Mouse (Mus musculus) hindbrain, embryonic 12.5 days (tissue): ENCODE results near the gene Gm11564. TPM values are rescaled to one million over a fixed set of nuclear protein-coding genes. Genes with fewer than 3 reads are reported as not detected.
"Not testable (repeated sequence)": the region's sequence is repeated elsewhere in the genome, so short reads cannot be mapped to it uniquely, and the experiment has no call there.

ENCODE experiments used
- ATAC-seq: fragments of 200-750 bp; cut with Nextera tagmentation; 2 replicates; pipeline ENCODE4 v1.8.0; 2017; ENCODE audit warnings: moderate TSS enrichment; ENCODE audit not compliant: low FRiP score
- H3K27ac ChIP-seq: fragments of 300-500 bp; sonication (generic); 2 replicates; pipeline ENCODE4 v1.5.1; 2016; ENCODE audit warnings: mild to moderate bottlenecking
- H3K27me3 ChIP-seq: fragments of 300-500 bp; sonication (generic); 2 replicates; pipeline ENCODE4 v1.6.1; 2016; ENCODE audit warnings: mild to moderate bottlenecking
- H3K36me3 ChIP-seq: fragments of 300-500 bp; sonication (generic); 2 replicates; pipeline ENCODE4 v1.6.1; 2016; ENCODE audit warnings: mild to moderate bottlenecking
- H3K4me1 ChIP-seq: fragments of 300-500 bp; sonication (generic); 2 replicates; pipeline ENCODE4 v1.6.1; 2016
- H3K4me2 ChIP-seq: fragments of 300-500 bp; sonication (generic); replicated peaks from 2 replicates; pipeline ENCODE4 v1.6.1; 2016; ENCODE audit warnings: mild to moderate bottlenecking
- H3K4me3 ChIP-seq: fragments of 300-500 bp; sonication (generic); 2 replicates; pipeline ENCODE4 v1.5.1; 2016; ENCODE audit warnings: mild to moderate bottlenecking
- H3K9ac ChIP-seq: fragments of 300-500 bp; sonication (generic); 2 replicates; pipeline ENCODE4 v1.6.1; 2016; ENCODE audit warnings: mild to moderate bottlenecking, moderate library complexity
- H3K9me3 ChIP-seq: fragments of 300-500 bp; sonication (generic); replicated peaks from 2 replicates; pipeline ENCODE4 v1.6.1; 2016; ENCODE audit warnings: mild to moderate bottlenecking
- WGBS: fragments of 180-500 bp; shearing (Covaris S2); methylation state at CpG from one replicate; pipeline ENCODE4 v1.1.7; 2016; 5-methylcytosine and 5-hydroxymethylcytosine counted together
- polyA plus RNA-seq: library from polyadenylated mRNA; unstranded; fragments of >200 nt; fragmentation: Nextera tagmentation; extraction: Ambion mirVana; gene quantifications from 2 replicates; pipeline ENCODE4 v1.2.1, GENCODE M21; 2016

The Gm11564 gene
- not detected in 2 replicates for polyA plus RNA-seq

DNA sequence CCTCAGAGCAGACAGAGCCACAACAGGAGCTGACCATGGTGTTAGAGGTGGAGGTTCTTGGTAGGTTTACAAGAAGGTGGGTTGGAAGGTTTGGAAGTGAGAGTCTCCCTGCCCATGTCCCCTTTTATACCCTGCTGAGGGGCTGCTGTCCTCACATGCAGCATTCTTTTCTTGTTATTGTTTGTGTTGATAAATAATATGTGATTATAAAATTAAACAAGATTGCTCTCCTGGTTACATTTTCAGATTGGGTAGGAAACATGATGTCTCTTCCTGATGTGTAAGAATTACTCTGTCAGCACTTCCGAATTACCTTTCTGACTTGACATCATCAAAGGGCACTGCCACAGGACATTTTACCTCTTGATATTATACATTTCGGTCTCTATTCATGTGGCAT is at the start of gene Gm11564:
Gene Gm11564, minus strand, starts transcription at position 101 of the 400 bp plus-strand sequence.
- H3K4me3 ChIP-seq, H3K9ac ChIP-seq, H3K27ac ChIP-seq, H3K27me3 ChIP-seq, H3K9me3 ChIP-seq, H3K4me2 ChIP-seq, H3K4me1 ChIP-seq, H3K36me3 ChIP-seq, ATAC-seq: not testable (repeated sequence)
- 94% methylated on average over 2 of the region's 2 CpGs for WGBS

GRCm38 (mm10) chr11:99864176-99864575 is 48.7 kb upstream of the Gm11564 start, which contains the start of gene Gm11559:
TSS of gene Gm11559 (plus strand) at chr11:99864476.
- H3K27me3 ChIP-seq = not testable (repeated sequence)

DNA sequence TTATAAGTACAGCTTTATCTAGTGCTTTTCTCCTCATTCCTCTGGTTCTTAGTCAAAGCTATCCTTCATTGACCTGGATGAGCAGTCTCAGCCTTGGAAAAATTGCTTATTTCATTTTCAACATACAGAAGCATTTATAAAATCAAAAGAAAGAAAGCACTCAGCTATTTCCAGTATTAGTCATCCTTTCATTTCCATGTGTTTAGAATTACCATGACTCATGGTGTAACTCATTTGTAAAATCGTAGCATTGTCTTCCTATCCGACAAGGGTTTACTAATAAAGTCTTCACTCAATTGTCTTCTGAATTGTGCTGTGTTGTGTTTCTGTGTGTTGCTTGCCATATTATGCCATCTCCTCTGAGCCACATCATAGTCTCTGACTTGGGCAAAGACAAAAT is 43.3 kb upstream of the Gm11564 start:
- Histone ChIP-seq H3K27me3 (no peaks in the 10 kb centered on the region), H3K4me1 (no peaks in the 10 kb centered on the region), H3K9me3 (no peaks in the 10 kb centered on the region), H3K27ac (no peak overlapping the region), H3K36me3 (no peaks in the 10 kb centered on the region), H3K4me2 (no peak overlapping the region), H3K4me3 (no peak overlapping the region), H3K9ac (no peak overlapping the region)
- no peak for ATAC-seq
- WGBS = 83% methylated on average over 2 of the region's 2 CpGs

More at GRCm38 (mm10) chr11:99864176-99864575, 48.7 kb upstream of the Gm11564 start, which contains the start of gene Gm11559:
- ATAC-seq, H3K9me3 ChIP-seq, H3K27ac ChIP-seq, H3K36me3 ChIP-seq, H3K4me3 ChIP-seq, H3K4me1 ChIP-seq, H3K9ac ChIP-seq, H3K4me2 ChIP-seq: not testable (repeated sequence)
- 79% methylated on average over 1 of the region's 1 CpGs for WGBS

DNA sequence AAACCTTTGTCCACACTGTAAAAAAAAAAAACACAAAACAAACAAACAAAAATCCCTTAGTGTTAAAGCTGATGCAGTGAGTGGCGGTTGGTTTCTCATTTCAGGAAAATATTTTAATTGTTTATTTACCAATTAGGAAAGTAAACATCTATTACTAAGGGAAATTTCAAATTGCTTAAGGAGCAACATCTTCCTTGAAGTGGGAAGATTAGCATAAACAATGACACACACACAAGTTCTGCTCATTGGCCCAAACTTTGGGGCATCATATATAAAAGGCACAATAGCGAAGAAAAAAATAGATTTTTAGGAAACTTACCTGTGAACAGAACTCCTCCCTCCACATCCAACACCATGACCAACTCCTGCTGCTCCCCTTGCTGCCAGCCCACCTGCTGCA is 42.2 kb upstream of the Gm11564 start, which contains the start of gene Gm11568:
Gene Gm11568, plus strand, starts transcription at position 301 of the 400 bp plus-strand sequence.
- no peaks in the 10 kb centered on the region for H3K9me3 ChIP-seq
- no peaks in the 10 kb centered on the region for H3K4me1 ChIP-seq
- no peak within 1 kb of the TSS for H3K4me3 ChIP-seq
- no peak within 1 kb of the TSS for H3K4me2 ChIP-seq
- 86% methylated on average over 2 of the region's 2 CpGs for WGBS
- H3K27ac ChIP-seq = no peak within 1 kb of the TSS
- no peaks in the 10 kb centered on the region for H3K36me3 ChIP-seq
- H3K9ac ChIP-seq = no peak within 1 kb of the TSS
- ATAC-seq = no peak
- H3K27me3 ChIP-seq = no peaks in the 10 kb centered on the region

DNA sequence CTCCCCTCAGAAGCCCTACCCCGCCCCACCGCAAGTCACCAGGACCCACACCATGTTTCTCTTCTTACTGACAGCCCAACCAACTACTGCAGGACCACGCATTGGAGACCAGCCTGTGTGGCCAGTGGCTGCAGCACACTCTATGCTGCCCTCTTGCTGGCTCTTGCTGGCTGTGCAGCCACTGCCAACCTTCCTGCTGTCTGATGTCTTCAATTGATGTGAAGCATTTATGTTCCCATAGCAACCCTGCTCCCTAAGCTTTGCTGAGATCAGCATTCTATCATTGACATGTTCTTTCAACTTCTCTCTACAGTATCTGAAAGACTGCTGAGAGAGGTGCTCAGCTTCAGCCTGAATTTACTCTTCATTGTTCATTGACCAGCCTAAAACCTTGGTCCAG is 38.7 kb upstream of the Gm11564 start:
- Histone ChIP-seq H3K4me1 (no peaks in the 10 kb centered on the region), H3K9ac (no peak overlapping the region), H3K4me3 (no peak overlapping the region), H3K27me3 (no peaks in the 10 kb centered on the region), H3K27ac (no peak overlapping the region), H3K9me3 (no peaks in the 10 kb centered on the region), H3K4me2 (no peak overlapping the region), H3K36me3 (no peaks in the 10 kb centered on the region)
- no peak for ATAC-seq
- WGBS = 58% methylated on average over 3 of the region's 3 CpGs

GRCm38 (mm10) chr11:99851508-99851907 is 36.0 kb upstream of the Gm11564 start, which contains the start of gene Krtap4-16:
TSS of gene Krtap4-16 (minus strand) at chr11:99851608.
- no peak within 1 kb of the TSS for H3K4me2 ChIP-seq
- H3K9ac ChIP-seq = no peak within 1 kb of the TSS
- no peak within 1 kb of the TSS for H3K27ac ChIP-seq
- ATAC-seq = no peak
- H3K9me3 ChIP-seq = no peaks in the 10 kb centered on the region
- H3K4me1 ChIP-seq = no peaks in the 10 kb centered on the region
- no peaks in the 10 kb centered on the region for H3K36me3 ChIP-seq
- no peak within 1 kb of the TSS for H3K4me3 ChIP-seq
- no peaks in the 10 kb centered on the region for H3K27me3 ChIP-seq

GRCm38 (mm10) chr11:99846746-99847145 is 31.3 kb upstream of the Gm11564 start:
- Histone ChIP-seq H3K4me1 (no peaks in the 10 kb centered on the region), H3K27ac (no peak overlapping the region), H3K4me3 (no peak overlapping the region), H3K27me3 (no peaks in the 10 kb centered on the region), H3K9ac (no peak overlapping the region), H3K36me3 (no peaks in the 10 kb centered on the region), H3K4me2 (no peak overlapping the region), H3K9me3 (no peaks in the 10 kb centered on the region)
- WGBS = 88% methylated on average over 2 of the region's 2 CpGs
- ATAC-seq = no peak

DNA sequence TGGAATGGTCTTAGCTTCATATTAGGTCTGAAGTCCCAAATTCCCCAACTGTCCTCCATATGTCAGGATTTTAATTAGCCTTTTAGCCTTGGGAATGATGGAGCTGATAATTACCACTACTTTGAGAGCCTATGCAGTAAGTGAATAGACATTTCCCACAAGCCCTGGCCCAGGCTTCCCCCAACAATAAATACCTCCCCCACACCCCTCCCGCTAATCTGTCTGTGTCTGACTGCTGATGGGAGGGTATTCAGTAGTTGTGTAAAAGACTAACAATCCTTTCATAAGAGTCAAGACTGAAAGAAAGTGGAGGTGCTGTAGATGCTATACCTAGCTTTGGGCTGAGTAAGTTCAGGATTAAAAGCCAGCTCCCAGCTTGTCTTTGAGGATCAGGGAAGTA is 26.7 kb upstream of the Gm11564 start:
- no peak for ATAC-seq
- no peak overlapping the region for H3K4me3 ChIP-seq
- H3K27ac ChIP-seq = no peak overlapping the region
- H3K36me3 ChIP-seq = no peaks in the 10 kb centered on the region
- H3K9me3 ChIP-seq = no peaks in the 10 kb centered on the region
- no peaks in the 10 kb centered on the region for H3K27me3 ChIP-seq
- no peaks in the 10 kb centered on the region for H3K4me1 ChIP-seq
- H3K9ac ChIP-seq = no peak overlapping the region
- no peak overlapping the region for H3K4me2 ChIP-seq
- 70% methylated on average over 1 of the region's 1 CpGs for WGBS

DNA sequence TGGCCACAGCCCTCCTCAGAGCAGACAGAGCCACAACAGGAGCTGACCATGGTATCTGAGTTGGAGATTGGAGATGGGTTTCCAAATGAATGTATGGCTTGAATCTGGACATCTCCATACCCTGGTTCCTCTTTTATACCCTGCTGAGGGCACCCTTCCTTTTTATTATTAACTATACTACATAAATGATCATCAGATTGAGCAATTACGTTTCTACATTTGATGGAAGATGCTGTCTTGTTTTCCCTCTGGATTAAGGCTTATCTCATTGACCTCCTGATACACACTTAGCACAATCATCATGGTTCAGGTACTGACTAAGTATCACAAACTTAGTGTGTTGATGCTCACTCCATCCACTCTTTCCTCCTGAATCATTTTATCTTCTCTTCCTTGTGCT is 22.5 kb upstream of the Gm11564 start, which contains the start of gene 2300003K06Rik:
Gene 2300003K06Rik, minus strand, starts transcription at position 101 of the 400 bp plus-strand sequence.
- no peak for ATAC-seq
- no peak within 1 kb of the TSS for H3K27ac ChIP-seq
- H3K9ac ChIP-seq = no peak within 1 kb of the TSS
- no peak within 1 kb of the TSS for H3K4me2 ChIP-seq
- 78% methylated on average over 1 of the region's 1 CpGs for WGBS
- H3K4me1 ChIP-seq = no peaks in the 10 kb centered on the region
- no peaks in the 10 kb centered on the region for H3K36me3 ChIP-seq
- H3K9me3 ChIP-seq = no peaks in the 10 kb centered on the region
- no peaks in the 10 kb centered on the region for H3K27me3 ChIP-seq
- no peak within 1 kb of the TSS for H3K4me3 ChIP-seq

DNA sequence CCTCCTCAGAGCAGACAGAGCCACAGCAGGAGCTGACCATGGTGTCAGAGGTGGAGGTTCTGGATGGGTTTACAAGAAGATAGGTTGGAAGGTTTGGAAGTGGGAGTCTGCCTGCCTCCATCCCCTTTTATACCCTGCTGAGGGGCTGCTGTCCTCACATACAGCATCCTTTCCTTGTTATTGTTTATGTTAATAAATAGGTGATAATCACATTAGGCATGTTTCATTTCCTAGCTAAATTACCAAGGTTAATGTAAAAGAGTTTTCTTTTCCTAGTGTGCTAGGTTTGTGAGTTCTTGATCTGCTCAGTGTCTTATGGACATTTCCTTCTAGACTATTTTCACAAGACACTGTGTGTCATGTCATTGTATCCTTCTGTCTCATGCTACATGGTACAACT is 5.7 kb downstream of the Gm11564 start, which contains the start of gene Krtap4-13:
Gene Krtap4-13, minus strand, starts transcription at position 101 of the 400 bp plus-strand sequence.
- not testable (repeated sequence) for ATAC-seq, H3K4me1 ChIP-seq, H3K27me3 ChIP-seq

DNA sequence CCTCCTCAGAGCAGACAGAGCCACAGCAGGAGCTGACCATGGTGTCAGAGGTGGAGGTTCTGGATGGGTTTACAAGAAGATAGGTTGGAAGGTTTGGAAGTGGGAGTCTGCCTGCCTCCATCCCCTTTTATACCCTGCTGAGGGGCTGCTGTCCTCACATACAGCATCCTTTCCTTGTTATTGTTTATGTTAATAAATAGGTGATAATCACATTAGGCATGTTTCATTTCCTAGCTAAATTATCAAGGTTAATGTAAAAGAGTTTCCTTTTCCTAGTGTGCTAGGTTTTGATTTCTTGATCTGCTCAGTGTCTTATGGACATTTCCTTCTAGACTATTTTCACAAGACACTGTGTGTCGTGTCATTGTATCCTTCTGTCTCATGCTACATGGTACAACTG is 11.1 kb downstream of the Gm11564 start, which contains the start of gene Gm11554:
Gene Gm11554, minus strand, starts transcription at position 101 of the 400 bp plus-strand sequence.
- not testable (repeated sequence) for H3K4me1 ChIP-seq, H3K9me3 ChIP-seq, ATAC-seq, H3K9ac ChIP-seq, H3K27me3 ChIP-seq, H3K4me2 ChIP-seq, H3K4me3 ChIP-seq, H3K36me3 ChIP-seq, H3K27ac ChIP-seq
- no CpG with 5 or more reads among the region's 1 CpGs for WGBS

More for the DNA sequence above, 5.7 kb downstream of the Gm11564 start, which contains the start of gene Krtap4-13:
- H3K27ac ChIP-seq, H3K36me3 ChIP-seq, H3K4me2 ChIP-seq, H3K9ac ChIP-seq, H3K4me3 ChIP-seq, H3K9me3 ChIP-seq: not testable (repeated sequence)

- not testable (repeated sequence) for ATAC-seq, H3K9me3 ChIP-seq, H3K9ac ChIP-seq, H3K27ac ChIP-seq, H3K4me1 ChIP-seq, H3K27me3 ChIP-seq, H3K4me2 ChIP-seq, H3K4me3 ChIP-seq, H3K36me3 ChIP-seq
- no CpG with 5 or more reads among the region's 1 CpGs for WGBS
Observed at GRCm38 (mm10) chr11:99798832-99799231, 16.6 kb downstream of the Gm11564 start, which contains the start of gene Gm11569. TSS of gene Gm11569 (minus strand) at chr11:99798932.

DNA sequence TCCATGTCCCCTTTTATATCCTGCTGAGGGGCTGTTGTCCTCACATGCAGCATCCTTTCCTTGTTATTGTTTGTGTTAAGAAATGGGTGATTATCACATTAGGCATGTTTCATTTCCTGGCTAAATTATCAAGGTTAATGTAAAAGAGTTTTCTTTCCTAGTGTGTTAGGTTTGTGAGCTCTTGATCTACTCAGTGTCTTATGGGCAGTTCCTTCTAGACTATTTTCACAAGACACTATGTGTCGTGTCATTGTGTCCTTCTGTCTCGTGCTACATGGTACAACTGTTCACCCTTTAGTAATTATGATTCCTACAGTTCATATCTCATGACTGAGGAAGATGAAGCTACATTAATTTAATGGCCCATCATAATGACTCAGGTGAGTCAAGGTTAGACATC is 22.1 kb downstream of the Gm11564 start, which contains the start of gene Gm11596:
Gene Gm11596, minus strand, starts transcription at position 101 of the 400 bp plus-strand sequence.
- Histone ChIP-seq H3K27ac (no peak within 1 kb of the TSS), H3K4me3 (no peak within 1 kb of the TSS), H3K9me3 (no peaks in the 10 kb centered on the region), H3K4me1 (no peaks in the 10 kb centered on the region), H3K4me2 (no peak within 1 kb of the TSS), H3K9ac (no peak within 1 kb of the TSS), H3K27me3 (0 out of 2 replicates have a peak, but pooled peaks cover 3% of the 10 kb centered on the region), H3K36me3 (no peaks in the 10 kb centered on the region)
- WGBS = 87% methylated on average over 2 of the region's 2 CpGs
- ATAC-seq = no peak
